Mouse (Mus musculus) mouse embryonic stem cell (cell line): ENCODE data around the gene Olfr130.

Source experiments
- in situ Hi-C, 2 experiments: fragments of 300-500 bp; cut with MboI; formaldehyde crosslinking; loops; 1 replicate in 1 of 2; 3 replicates in 1 of 2; pipeline ENCODE4 v1.14.3; 2019 to 2020; ENCODE audit warnings: low sequenced_read_pairs in 2 of 2, low pct_unique_long_range_greater_than_20kb in 1 of 2, mixed read lengths in 1 of 2; ENCODE audit not compliant: unreplicated experiment in 1 of 2

Gene Olfr130

DNA sequence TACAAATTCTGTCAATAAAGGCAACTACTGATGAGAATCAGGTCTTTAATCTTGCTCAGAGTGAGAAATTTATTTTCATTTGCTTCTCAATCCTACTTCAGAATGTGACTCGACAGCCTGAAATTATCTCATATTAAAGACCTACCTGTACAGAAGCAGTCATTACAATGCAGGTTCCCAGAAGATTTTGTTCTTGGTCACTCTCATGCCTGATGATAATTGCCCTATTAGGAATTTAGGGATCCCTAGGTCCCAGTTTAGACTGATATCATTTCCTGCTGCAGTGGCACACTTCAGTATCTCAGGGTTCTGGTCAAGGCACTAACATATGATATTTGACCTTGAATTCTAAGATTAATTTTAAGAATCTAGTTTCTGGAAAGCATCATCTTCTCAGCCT, at the start of gene Olfr130:
Gene Olfr130, plus strand, starts transcription at position 301 of the 400 bp plus-strand sequence.
- in situ Hi-C loops = no loop called here

DNA sequence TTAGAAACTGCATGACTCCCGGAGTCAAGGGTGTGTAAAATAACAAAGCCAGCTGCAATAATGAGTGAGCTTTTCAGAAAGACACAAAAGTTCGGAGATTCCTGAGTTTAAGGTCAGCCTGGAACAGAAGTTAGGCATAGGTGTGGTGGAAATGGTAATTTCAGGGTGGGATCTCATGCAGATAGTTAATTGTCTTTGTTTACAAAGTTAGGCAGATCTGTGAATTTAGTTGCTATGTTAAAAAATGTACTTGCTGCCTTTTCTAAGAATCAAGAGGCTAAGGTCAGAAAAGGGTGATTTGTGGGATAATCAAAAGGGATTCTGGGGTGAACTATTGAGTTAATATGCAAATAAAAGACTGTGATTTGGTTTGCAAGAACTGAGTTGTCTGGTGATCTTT, 47.4 kb upstream of the Olfr130 start:
- in situ Hi-C loops = no loop called here

DNA sequence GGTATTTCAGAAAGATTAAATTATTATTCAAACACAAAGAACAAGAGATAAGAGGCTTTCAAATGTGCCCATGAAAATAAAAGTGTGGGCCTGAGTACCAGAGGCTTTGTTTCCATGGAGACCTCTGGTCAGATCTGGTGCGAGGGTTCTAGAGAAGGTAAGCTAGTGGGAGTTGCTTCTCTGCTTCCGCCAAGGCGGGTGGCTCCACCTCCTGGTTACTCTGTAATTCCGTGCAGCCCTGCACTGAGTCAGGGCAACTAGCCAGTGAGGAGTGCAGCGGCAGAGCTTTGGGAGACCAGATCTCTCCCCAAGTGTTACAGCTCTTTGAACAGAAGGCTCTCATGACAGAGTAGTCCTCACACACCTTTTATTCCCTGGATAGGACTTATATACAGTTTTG, 37.4 kb upstream of the Olfr130 start:
- in situ Hi-C loops = loop anchor here in 1 of 2 experiments (10.0 kb wide), 1 partner anchor 161 kb away; no protein-coding TSS in a partner anchor

DNA sequence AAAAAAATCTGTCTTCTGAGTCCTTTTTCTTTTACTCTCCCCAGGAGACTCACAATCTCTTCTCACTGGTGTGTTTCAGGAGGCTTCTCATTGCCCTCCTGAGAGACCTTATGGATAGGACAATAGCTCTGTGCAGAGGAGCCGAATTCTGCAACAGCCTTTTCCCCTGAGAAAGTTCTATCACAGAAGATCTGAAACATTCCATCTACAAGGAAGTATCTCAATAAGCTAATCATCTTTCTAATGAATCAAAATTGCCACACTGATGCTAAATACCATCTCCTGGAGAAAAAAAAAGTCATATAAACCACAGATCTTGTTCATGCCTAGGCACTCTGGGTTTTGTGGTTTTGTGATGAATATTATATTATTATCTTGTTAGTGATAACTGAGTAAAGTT, 3.7 kb upstream of the Olfr130 start, which contains the start of gene Olfr129:
Gene Olfr129, minus strand, starts transcription at position 101 of the 400 bp plus-strand sequence.
- in situ Hi-C loops = no loop called here

DNA sequence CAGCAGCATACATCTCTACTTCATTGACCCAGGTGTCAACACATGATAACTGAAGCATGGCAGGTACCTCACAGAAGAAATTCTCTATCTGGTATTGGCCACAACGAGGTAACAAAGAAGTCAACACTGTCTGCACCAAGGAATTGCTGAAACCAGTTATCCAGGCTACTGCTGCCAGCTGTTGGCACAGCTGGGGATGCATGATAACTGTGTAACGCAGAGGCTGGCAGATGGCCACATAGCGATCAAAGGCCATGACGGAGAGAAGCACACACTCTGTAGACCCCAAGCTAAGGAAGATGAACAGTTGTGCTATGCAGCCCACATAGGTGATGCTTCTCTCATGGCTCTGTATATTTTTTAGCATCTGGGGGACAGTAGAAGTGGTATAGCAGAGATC, 18.6 kb downstream of the Olfr130 start:
- in situ Hi-C loops = no loop called here

DNA sequence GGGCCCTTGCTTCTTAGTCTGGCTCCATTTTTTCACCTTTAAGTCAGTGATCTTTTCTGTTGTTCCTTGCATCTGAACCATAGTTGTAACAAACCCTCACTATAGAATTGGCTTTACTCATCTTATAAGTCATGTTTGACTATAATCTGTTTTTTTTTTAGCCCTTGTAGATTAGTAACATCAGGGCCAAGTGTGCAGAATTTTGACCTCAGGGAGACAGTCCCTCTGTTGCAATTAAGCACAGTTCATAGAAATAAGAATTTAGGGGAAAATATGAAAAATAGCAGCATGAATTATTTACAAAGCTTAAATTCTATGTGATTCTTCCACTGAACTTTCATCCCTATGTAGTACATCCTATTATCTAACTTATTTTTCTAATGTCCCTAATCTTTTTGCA, 24.9 kb downstream of the Olfr130 start, which contains the start of gene Olfr131:
Gene Olfr131, minus strand, starts transcription at position 101 of the 400 bp plus-strand sequence.
- in situ Hi-C loops = no loop called here
